Mouse (Mus musculus): ENCODE results near the gene Chst8. TPM values are rescaled to one million over a fixed set of nuclear protein-coding genes. Genes with fewer than 3 reads are reported as not detected.

The Chst8 gene
- polyA plus RNA-seq, 1 experiment = 5.3 TPM

DNA sequence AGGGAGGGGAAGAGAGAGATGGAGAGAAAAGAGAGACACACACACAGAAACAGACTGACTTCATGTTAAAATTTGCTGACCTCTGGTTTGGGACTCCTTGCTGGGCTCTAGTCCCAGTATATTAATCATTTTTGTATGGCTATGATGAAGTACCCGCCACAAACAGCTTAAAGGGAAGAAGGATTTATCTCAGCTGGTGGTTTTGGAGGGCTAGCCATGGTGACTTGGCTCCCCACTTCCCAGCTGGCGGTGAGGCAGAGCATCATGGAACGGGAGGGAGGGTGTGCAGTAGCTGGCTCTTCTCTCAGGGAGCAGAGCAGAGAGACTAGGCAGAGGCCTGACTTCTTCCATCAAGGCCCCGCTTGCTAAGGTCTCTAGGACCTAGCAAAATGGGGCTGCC, 109.1 kb downstream of the Chst8 start:
- Histone ChIP-seq H3K4me3 (replicated peaks; ENCODE audit: extremely low read depth, low read depth, low read length) (no peak overlapping the region), H3K4me1 (ENCODE audit: control insufficient read depth, insufficient read depth, low read length) (no peaks in the 10 kb centered on the region; the same call in 1 of the 2 replicates)
- DNase-seq = no peak
- 37% methylated on average over 4 of the region's 4 CpGs for WGBS
- no peak for TF ChIP-seq POLR2A (IDR thresholded peaks at IDR 0.05; ENCODE audit: borderline replicate concordance, extremely low read depth, low read depth, low read length)
- TF ChIP-seq CTCF (IDR thresholded peaks at IDR 0.05; ENCODE audit: insufficient read depth, low read length) = no peak

DNA sequence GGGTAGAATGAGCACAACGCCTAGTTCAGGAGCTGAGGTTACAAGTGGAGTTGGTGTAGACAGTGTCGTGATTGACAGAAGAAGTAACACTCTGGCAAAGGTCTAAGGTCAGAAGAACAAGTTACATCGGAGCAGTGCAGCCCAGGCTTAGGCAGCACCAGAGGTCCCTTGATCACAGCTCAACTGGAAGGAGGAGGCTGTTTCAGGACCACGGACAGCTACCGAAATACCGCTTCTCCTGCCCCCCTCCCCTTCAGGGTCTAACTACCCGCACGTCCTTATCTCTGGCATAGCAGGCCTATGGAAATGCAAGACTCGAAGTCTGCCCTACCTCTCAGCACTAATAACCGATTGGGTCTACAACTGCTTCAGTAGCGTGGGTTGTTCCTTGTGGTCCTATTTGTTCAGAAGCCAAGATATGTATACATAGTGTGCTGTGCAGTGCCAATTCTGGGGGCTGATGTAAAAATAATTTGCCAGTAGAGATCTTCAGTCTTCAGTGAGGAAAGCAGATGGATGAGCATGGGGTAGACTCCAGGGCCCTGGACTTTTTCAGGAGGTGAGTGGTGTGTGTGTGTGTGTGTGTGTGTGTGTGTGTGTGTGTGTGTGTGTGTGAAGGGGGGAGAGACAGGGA, 109.7 kb downstream of the Chst8 start:
- no peaks in the 10 kb centered on the region; the same call in 1 of the 2 replicates for H3K4me1 ChIP-seq (ENCODE audit: control insufficient read depth, insufficient read depth, low read length)
- WGBS = 13% methylated on average over 11 of the region's 11 CpGs
- H3K4me3 ChIP-seq (replicated peaks; ENCODE audit: extremely low read depth, low read depth, low read length) = no peak overlapping the region
- TF ChIP-seq CTCF (IDR thresholded peaks at IDR 0.05; ENCODE audit: insufficient read depth, low read length) (no peak), POLR2A (IDR thresholded peaks at IDR 0.05; ENCODE audit: borderline replicate concordance, extremely low read depth, low read depth, low read length) (no peak)
- no peak for DNase-seq

DNA sequence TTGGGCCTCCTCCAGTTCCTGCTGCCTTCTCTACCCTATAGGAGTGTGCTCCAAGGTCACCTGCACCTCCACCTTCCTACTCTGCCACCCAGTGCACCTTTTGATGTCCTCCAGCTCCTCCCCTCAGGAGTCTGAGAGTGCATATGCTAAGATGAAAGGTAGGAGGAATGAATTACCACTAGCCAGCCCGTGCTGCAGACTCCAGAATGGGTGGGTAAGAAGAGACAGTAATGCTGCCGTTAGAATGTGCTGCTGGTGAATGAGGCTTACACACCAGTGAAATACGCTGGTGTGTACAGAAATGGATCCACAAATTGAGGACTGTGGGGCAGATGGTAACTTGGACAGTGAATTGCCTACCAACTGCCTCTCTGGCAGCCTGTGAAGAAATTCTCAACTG, 112.6 kb downstream of the Chst8 start:
- TF ChIP-seq CTCF (IDR thresholded peaks at IDR 0.05; ENCODE audit: insufficient read depth, low read length) (no peak), POLR2A (IDR thresholded peaks at IDR 0.05; ENCODE audit: borderline replicate concordance, extremely low read depth, low read depth, low read length) (no peak)
- Histone ChIP-seq H3K4me3 (replicated peaks; ENCODE audit: extremely low read depth, low read depth, low read length) (no peak overlapping the region), H3K4me1 (ENCODE audit: control insufficient read depth, insufficient read depth, low read length) (no peaks in the 10 kb centered on the region; the same call in 1 of the 2 replicates)
- WGBS = 60% methylated on average over 3 of the region's 3 CpGs
- no peak for DNase-seq

DNA sequence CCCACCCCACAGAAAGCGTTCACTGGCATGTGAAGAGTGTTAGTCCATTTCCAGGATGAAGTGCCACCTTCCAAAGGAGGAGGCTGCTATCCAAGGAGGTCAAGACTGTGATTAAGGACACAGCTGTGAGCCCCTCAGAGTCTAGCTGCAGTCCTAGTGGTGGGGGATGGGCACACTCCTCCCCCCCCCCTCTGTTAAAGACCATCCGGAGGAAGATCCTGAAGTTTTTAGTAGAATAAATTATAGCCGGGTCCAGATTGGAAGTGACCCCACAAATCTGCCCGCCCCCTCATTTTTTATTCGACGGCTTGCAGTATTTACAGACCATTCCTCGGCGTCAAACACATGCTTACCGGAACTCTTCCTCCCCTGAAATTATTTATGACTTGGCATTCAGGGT, 114.3 kb downstream of the Chst8 start:
- no peaks in the 10 kb centered on the region for H3K4me1 ChIP-seq (ENCODE audit: control insufficient read depth, insufficient read depth, low read length)
- no peak overlapping the region for H3K4me3 ChIP-seq (replicated peaks; ENCODE audit: extremely low read depth, low read depth, low read length)
- WGBS = 76% methylated on average over 9 of the region's 9 CpGs
- DNase-seq = no peak
- TF ChIP-seq CTCF (IDR thresholded peaks at IDR 0.05; ENCODE audit: insufficient read depth, low read length) (no peak), POLR2A (IDR thresholded peaks at IDR 0.05; ENCODE audit: borderline replicate concordance, extremely low read depth, low read depth, low read length) (no peak)

DNA sequence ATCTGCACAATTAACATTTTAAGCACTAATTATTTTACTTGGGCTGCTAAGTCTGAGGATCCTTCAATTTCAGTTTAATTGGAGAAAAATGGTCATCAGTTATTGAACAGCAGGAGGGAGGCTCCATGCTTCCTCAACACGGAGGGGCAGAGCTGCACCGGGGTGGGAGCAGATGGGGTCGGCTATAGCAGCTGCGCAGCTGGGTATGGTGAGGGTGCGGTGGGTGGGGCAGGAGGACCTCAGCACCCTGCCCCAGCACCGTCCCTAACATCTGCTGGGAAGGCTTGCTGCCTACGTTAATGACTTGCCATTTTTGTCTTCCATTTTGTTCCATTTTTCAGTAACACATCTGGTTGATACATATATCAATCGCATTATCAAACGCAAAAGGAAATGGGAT, 116.4 kb downstream of the Chst8 start:
- Histone ChIP-seq H3K4me3 (replicated peaks; ENCODE audit: extremely low read depth, low read depth, low read length) (no peak overlapping the region), H3K4me1 (ENCODE audit: control insufficient read depth, insufficient read depth, low read length) (no peaks in the 10 kb centered on the region)
- no peak for DNase-seq
- TF ChIP-seq POLR2A (IDR thresholded peaks at IDR 0.05; ENCODE audit: borderline replicate concordance, extremely low read depth, low read depth, low read length) (no peak), CTCF (IDR thresholded peaks at IDR 0.05; ENCODE audit: insufficient read depth, low read length) (no peak)
- WGBS = 74% methylated on average over 9 of the region's 9 CpGs

DNA sequence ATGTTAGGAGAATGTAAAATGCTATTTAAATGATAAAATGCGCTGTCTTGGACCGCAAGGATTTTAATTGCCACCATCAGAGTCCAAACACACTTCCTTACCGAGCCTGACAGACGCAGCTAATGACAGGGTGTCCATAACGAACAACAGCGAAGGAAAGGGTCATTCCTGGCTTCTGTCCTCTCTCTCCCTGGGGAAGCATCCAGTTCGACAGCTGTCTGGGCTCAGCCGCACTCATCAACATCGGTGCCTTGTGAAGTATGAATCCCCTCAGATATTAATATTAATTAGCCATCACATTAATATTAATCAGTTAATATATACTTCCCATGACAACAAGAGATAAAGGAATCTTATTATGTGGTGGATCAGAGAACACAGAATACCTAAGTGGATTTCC, 117.6 kb downstream of the Chst8 start:
- TF ChIP-seq CTCF (IDR thresholded peaks at IDR 0.05; ENCODE audit: insufficient read depth, low read length) = no peak
- 56% methylated on average over 9 of the region's 9 CpGs for WGBS
- no peaks in the 10 kb centered on the region for H3K4me1 ChIP-seq (ENCODE audit: control insufficient read depth, insufficient read depth, low read length)
- no peak overlapping the region for H3K4me3 ChIP-seq (replicated peaks; ENCODE audit: extremely low read depth, low read depth, low read length)
- no peak for DNase-seq

DNA sequence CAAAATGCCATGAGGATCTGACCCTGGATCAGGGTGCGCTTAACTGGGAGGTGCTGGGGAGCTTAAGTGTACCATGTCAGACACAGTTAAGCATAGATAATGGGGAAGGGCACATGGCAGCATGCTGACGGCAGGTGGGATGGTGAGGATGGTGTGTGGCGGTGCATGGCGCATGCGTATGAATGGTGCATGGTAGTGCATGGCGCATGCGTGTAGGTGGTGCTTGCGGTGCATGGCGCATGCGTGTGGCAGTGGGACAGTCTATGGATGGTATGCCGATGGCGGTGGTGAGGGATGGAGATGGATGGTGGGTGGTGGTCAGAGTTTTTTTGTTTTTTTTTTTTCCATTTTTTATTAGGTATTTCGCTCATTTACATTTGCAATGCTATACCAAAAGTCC, 118.6 kb downstream of the Chst8 start:
- TF ChIP-seq POLR2A (IDR thresholded peaks at IDR 0.05; ENCODE audit: borderline replicate concordance, extremely low read depth, low read depth, low read length) (no peak), CTCF (IDR thresholded peaks at IDR 0.05; ENCODE audit: insufficient read depth, low read length) (no peak)

DNA sequence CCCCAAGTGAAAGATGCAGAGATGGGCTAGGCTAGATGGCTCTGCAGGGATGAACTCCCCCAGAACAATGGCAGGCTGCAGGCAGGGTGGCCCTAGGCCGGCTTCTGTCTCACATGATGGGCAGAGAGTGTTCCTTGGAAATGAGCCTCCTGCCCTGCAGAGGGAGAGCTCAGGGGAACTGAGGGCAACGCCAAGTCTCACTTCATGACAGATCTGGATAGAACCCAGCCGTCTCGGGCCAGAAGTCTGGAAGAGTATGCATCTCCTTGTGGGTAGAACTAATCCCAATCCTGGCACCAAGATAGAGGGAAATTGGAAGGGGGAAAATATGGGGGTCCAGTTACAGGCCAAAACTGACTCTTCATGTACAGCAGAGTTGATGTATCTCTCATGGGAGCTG, 119.4 kb downstream of the Chst8 start:
- TF ChIP-seq POLR2A (IDR thresholded peaks at IDR 0.05; ENCODE audit: borderline replicate concordance, extremely low read depth, low read depth, low read length) = no peak
- TF ChIP-seq CTCF (IDR thresholded peaks at IDR 0.05; ENCODE audit: insufficient read depth, low read length) = no peak
- Histone ChIP-seq H3K4me3 (replicated peaks; ENCODE audit: extremely low read depth, low read depth, low read length) (no peak overlapping the region), H3K4me1 (ENCODE audit: control insufficient read depth, insufficient read depth, low read length) (no peaks in the 10 kb centered on the region)
- 56% methylated on average over 4 of the region's 4 CpGs for WGBS
- no peak for DNase-seq

More for the DNA sequence above, 118.6 kb downstream of the Chst8 start:
- no peaks in the 10 kb centered on the region for H3K4me1 ChIP-seq (ENCODE audit: control insufficient read depth, insufficient read depth, low read length)
- no peak overlapping the region for H3K4me3 ChIP-seq (replicated peaks; ENCODE audit: extremely low read depth, low read depth, low read length)
- no peak for DNase-seq
- 94% methylated on average over 13 of the region's 13 CpGs for WGBS

DNA sequence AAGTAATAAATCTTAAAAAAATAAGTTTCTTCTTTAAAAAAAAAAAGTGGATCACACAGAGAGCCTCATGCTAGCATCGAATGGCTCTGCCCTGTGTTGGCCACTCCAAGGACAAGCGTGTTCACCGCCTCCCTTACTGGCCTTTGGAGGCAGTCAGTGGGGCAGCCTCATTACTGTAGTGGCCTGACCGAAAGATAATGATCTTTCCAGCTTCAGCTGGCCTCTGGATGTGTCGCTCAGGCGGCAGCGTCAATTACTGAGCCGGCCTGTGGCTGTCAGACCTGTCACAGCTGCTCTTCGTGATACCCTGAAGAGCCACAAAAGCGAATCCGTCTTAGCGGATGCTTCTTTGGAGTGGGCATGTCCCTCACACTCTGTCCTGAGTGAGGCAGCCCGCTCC, 122.4 kb downstream of the Chst8 start:
- 52% methylated on average over 13 of the region's 13 CpGs for WGBS
- Histone ChIP-seq H3K4me1 (ENCODE audit: control insufficient read depth, insufficient read depth, low read length) (no peaks in the 10 kb centered on the region), H3K4me3 (replicated peaks; ENCODE audit: extremely low read depth, low read depth, low read length) (no peak overlapping the region)
- TF ChIP-seq CTCF (IDR thresholded peaks at IDR 0.05; ENCODE audit: insufficient read depth, low read length) (no peak), POLR2A (IDR thresholded peaks at IDR 0.05; ENCODE audit: borderline replicate concordance, extremely low read depth, low read depth, low read length) (no peak)
- no peak for DNase-seq

DNA sequence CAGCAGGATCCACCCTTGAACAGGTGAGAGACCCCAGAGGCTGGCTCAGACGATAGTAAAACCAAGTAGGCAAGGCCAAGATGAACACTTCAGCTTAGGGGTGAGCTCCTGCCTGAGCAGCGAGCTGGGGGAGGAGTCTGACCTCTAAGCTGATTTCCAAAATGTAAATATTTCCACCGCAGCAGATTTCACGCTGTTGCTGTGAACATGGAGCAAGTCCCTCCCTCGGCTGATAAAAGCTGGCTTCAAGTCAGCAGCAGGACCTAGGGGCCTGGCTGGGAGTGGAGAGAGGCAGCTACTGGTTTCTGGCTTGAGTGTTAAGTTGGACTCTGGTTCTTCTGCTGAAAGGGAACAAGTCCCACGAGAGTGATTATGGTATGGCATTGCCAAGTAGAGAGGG, 123.5 kb downstream of the Chst8 start:
- no peaks in the 10 kb centered on the region for H3K4me1 ChIP-seq (ENCODE audit: control insufficient read depth, insufficient read depth, low read length)

More for the DNA sequence above, 123.5 kb downstream of the Chst8 start:
- TF ChIP-seq POLR2A (IDR thresholded peaks at IDR 0.05; ENCODE audit: borderline replicate concordance, extremely low read depth, low read depth, low read length) (no peak), CTCF (IDR thresholded peaks at IDR 0.05; ENCODE audit: insufficient read depth, low read length) (no peak)
- no peak overlapping the region for H3K4me3 ChIP-seq (replicated peaks; ENCODE audit: extremely low read depth, low read depth, low read length)
- WGBS = 11% methylated on average over 6 of the region's 6 CpGs
- no peak for DNase-seq

Measured in lung, adult 2 months (tissue).